Mouse (Mus musculus): ENCODE data around the gene Sit1.

The Sit1 gene

DNA sequence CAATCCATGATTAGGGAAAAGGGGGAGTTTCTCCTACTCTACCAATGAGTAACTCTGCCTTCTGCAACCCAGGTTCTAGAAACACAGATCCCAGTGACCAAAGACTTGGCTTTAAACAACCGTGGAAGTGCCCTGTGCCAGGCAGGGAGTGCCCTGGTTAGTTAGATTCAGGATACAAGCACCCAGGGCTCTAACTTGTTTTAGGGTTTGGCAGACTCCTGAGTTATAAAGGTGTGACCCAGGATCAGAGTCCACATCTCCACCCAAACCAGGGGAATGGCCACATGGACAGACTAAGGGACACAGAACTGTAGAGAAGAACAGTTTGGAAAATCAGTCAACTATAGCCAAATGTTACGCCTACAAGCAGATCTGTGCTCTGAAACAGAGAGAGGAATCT is 19.5 kb upstream of the Sit1 start:
- in situ Hi-C loops (cut with MboI; ENCODE audit: unreplicated experiment in 2 of 2) = no loop called here

- in situ Hi-C loops (cut with MboI; ENCODE audit: unreplicated experiment in 2 of 2) = no loop called here
These were observed 16.1 kb upstream of the Sit1 start, which contains the start of gene Arhgef39 for GRCm38 (mm10) chr4:43499407-43500333. Gene Arhgef39 (minus strand): TSS chr4:43499695.

GRCm38 (mm10) chr4:43498983-43499382 is 15.4 kb upstream of the Sit1 start:
- in situ Hi-C loops (cut with MboI; ENCODE audit: unreplicated experiment in 2 of 2) = no loop called here

DNA sequence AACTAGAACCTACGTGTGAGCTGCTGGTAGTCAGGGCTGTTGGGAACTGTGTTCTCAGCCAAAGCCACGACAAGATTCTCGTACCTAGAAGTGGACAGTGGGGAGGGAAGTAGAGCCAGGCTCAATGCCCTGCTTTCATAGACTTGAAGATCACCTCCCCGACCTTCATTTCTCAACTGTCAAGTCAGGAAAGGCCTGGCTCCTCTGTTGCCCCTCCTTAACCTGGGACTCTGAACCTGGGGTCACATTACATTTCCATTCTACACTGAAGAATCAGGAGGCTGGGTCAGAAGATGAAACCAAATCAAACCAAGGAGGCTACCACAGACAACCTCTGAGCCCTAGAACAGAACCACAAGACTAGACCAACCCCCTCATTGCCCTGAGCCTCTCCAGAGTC is 14.4 kb upstream of the Sit1 start:
- in situ Hi-C loops (cut with MboI; ENCODE audit: unreplicated experiment in 2 of 2) = no loop called here

- in situ Hi-C loops (cut with MboI; ENCODE audit: unreplicated experiment in 2 of 2) = no loop called here
These were observed 13.9 kb upstream of the Sit1 start for GRCm38 (mm10) chr4:43497405-43497804.

GRCm38 (mm10) chr4:43496587-43496986 is 13.1 kb upstream of the Sit1 start:
- in situ Hi-C loops (cut with MboI; ENCODE audit: unreplicated experiment in 2 of 2) = no loop called here

GRCm38 (mm10) chr4:43493846-43494240 is 10.3 kb upstream of the Sit1 start:
- in situ Hi-C loops (cut with MboI; ENCODE audit: unreplicated experiment in 2 of 2) = no loop called here

- in situ Hi-C loops (cut with MboI; ENCODE audit: unreplicated experiment in 2 of 2) = no loop called here
These were observed 9.8 kb upstream of the Sit1 start for GRCm38 (mm10) chr4:43493186-43493845.

DNA sequence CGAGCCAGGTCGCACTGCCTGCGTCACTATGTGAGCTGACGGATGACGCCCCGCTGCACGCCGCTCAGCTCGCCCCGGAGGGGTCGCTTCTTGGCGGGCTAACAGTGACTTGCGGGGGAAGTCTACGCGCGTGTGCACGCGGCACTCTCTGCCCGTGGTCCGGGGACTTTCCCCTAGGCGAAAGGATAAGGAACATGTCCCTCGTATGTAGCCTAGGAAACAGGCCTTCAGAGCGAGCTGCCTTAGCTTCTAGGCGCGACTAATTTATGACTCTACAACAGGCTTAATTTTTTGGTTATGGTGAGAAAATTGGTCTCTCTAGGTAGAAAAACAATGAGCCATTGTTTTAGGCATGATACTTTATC is 9.3 kb upstream of the Sit1 start, which contains the start of gene Ccdc107:
TSS of gene Ccdc107 (plus strand) at position 80 of the 365 bp plus-strand sequence.
- in situ Hi-C loops (cut with MboI; ENCODE audit: unreplicated experiment in 2 of 2) = no loop called here

GRCm38 (mm10) chr4:43492101-43492820 is 8.7 kb upstream of the Sit1 start:
- in situ Hi-C loops (cut with MboI; ENCODE audit: unreplicated experiment in 2 of 2) = no loop called here

DNA sequence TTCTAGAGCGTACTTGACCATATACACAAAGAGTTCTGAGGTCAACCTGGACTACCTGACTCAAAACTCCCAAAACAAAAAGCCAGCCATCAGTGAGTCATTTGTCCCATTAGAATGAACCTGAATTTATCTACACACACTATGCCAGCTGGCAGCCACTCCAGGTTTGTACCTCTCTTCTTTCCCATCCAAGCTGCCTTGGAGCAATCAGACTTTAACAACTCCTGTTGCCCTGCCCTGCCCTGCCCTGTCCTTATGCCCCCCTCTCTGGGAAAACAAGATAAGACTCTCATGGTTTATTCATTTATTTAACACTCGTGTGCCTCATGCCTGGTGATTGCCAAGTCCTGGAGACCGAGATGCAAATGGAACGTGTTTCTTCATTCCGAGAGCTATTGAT is 7.3 kb upstream of the Sit1 start:
- in situ Hi-C loops (cut with MboI; ENCODE audit: unreplicated experiment in 2 of 2) = no loop called here

GRCm38 (mm10) chr4:43489611-43490010 is 6.1 kb upstream of the Sit1 start:
- in situ Hi-C loops (cut with MboI; ENCODE audit: unreplicated experiment in 2 of 2) = loop anchor here in 1 of 2 experiments (10.0 kb wide), 1 partner anchor 75 kb away; the partner anchor contains the start of genes Creb3 and Tln1

GRCm38 (mm10) chr4:43485666-43486065 is 2.1 kb upstream of the Sit1 start:
- in situ Hi-C loops (cut with MboI; ENCODE audit: unreplicated experiment in 2 of 2) = loop anchor here in 1 of 2 experiments (10.0 kb wide), 1 partner anchor 79 kb away; the partner anchor contains the start of genes Creb3 and Tln1

GRCm38 (mm10) chr4:43482591-43482990 is 943 bp downstream of the Sit1 start:
- in situ Hi-C loops (cut with MboI; ENCODE audit: unreplicated experiment in 2 of 2) = loop anchor here (5.0 to 10.0 kb wide), 3 partner anchors 45 to 82 kb away; partner anchors contain the start of genes Creb3 (in 2 of the 2) and Tln1 (in 2 of the 2)

- in situ Hi-C loops (cut with MboI; ENCODE audit: unreplicated experiment in 2 of 2) = loop anchor here (5.0 to 10.0 kb wide), 3 partner anchors 45 to 83 kb away; partner anchors contain the start of genes Creb3 (in 2 of the 2) and Tln1 (in 2 of the 2)
These were observed 1.6 kb downstream of the Sit1 start for GRCm38 (mm10) chr4:43481894-43482456.

- in situ Hi-C loops (cut with MboI; ENCODE audit: unreplicated experiment in 2 of 2) = loop anchor here (5.0 to 10.0 kb wide), 3 partner anchors 46 to 84 kb away; partner anchors contain the start of genes Creb3 (in 2 of the 2) and Tln1 (in 2 of the 2)
These were observed 2.5 kb downstream of the Sit1 start for GRCm38 (mm10) chr4:43480985-43481384.

DNA sequence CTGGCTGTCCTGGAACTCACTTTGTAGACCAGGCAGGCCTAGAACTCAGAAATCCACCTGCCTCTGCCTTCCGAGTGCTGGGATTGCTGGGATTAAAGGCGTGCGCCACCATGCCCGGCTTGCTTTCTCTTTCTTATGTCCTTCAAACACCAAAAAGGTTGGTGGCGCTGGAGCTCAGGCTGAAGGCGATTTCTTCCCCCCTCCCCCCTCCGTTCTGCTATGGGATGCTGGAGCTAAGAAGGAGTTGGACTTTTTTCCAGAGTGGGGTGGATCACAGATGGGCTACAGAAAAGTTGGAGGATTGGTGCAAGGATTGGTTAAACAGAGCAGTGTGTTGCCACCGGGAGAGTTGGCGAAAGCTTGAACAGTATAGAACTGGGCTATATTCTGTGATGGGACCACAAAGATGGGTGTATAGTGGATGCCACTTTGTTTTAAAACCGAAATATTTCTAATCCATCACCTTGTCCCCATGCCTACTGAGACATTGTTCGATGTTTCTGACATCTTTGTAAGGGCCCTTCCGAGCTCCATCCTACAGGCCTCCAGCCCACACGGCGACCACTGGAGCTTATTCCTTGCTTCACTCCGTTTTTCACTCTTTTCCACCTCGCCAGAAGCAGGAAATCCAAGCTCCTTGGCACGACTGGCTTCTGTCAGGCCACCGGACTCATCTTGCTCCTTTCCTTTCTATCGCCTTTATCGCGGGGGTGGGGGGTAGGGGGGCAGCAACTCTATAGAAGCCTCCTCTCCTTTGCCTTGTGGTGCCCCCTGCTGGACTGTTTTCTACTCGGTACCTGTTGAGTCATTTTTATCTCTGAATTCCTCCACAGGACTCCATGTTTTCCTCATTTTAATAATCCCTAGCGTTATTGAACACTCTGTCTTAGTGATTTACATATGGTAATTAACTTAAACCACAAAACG is 4.4 kb downstream of the Sit1 start:
- in situ Hi-C loops (cut with MboI; ENCODE audit: unreplicated experiment in 2 of 2) = loop anchor here (5.0 kb wide), 1 partner anchor 37 kb away; the partner anchor contains the start of gene Tesk1 (in 2 of the 2)

GRCm38 (mm10) chr4:43478534-43478858 is 5.0 kb downstream of the Sit1 start:
- in situ Hi-C loops (cut with MboI; ENCODE audit: unreplicated experiment in 2 of 2) = loop anchor here (5.0 kb wide), 1 partner anchor 36 kb away; the partner anchor contains the start of gene Tesk1 (in 2 of the 2)
